Mouse (Mus musculus) liver (tissue): ENCODE data around the gene Zbtb25.

ENCODE experiments used
- DNase-seq: peaks from one replicate; pipeline ENCODE4 v3.0.0-alpha.2; 2020; ENCODE audit warnings: mixed read lengths

Gene Zbtb25

DNA sequence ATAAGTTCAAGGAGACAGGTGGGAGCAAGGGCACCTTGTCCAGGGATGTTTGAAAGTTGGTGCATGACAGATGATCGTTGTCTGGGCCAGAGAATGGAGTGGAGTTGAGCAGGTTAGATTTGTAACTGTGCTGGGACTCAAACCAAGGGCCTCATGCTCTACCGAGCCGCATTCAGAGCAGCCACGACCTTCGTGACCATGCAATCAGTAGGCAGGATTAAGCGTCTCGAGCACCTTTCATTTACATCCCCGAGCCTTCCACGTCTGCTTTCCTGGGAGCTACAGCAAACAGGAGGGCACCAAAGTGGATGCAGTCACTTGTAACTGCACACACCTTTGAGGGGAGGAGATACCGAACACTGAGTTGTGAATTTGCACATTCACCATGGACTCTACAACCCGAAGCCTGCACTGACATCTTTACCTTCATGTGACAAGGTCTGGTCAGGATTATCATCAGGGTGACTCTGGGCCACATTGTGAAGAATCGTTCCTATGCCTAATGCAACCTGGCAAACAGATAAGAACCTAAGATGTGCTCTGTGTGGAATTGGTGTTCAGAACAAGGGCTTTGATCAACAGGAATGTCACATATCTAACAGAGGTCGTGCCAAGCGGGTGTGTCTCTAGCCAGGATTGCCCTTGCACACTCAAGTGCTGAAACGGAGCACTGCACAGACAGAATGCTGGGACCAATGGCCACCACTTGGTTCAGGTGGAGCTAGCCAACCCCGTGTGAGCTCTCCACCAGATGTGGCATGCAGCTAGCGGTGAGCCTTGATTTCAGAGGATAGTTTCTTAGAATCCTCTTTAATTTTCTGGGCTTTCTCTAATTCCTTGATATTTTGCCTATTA lies 33.1 kb downstream of the Zbtb25 start:
- no peak for DNase-seq

DNA sequence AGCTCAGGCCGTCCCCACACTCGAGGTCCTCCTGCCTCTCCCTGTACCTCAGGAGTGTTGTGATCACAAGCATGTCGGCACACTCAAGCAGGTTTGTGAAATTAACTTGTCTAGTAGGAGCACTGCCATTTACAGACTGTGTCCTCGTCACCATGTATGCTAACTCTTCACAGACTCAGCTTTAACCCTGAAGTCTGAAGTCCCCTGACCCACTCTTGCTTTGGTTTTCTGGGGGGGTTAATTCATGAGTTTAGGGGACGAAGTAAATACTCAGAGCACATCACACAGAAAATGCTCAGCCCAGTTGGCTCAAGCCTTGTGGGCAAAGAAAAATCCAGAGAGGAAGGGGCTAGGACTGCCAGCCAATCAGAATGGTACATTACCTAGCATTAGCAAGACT lies 33.8 kb downstream of the Zbtb25 start:
- DNase-seq: no peak

DNA sequence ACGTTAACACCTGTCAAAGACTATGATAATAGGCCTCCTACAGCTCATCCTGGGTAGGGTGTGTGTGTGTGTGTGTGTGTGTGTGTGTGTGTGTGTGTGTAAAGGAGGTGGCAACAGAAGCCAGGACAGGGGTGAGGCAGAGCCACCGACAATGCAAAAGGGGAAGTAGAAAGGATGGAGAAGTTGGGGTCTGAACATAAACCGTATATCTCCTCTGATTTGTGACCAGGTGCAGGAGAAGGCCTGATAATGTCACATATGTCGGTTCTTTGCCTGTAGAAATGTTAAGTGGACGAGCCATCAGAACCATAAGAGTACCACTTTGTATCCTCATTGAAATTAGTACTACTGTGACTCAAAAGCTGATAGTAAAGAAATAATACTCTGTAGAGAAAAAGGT lies 35.7 kb downstream of the Zbtb25 start:
- DNase-seq: no peak

DNA sequence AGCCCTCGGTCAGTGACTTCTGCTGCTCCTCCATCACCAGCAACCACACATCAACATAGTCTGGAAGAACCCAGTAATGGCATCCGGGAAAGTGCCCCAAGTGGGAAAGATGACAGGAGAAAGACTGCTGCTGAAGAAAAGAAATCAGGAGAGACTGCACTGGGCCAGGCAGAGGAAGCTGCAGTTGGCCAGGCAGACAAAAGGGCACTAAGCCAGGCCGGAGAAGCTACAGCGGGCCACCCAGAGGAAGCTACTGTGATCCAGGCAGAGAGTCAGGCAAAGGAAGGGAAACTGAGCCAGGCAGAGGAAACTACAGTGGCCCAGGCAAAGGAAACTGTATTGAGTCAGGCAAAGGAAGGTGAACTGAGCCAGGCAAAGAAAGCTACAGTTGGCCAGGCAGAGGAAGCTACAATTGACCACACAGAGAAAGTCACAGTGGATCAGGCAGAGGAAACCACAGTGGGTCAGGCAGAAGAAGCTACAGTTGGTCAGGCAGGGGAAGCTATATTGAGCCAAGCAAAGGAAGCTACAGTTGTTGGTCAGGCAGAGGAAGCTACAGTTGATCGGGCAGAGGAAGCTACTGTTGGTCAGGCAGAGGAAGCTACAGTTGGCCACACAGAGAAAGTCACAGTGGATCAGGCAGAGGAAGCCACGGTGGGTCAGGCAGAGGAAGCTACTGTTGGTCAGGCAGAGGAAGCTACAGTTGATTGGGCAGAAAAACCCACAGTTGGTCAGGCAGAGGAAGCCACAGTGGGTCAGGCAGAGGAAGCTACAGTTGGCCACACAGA lies 40.6 kb downstream of the Zbtb25 start:
- no peak for DNase-seq

DNA sequence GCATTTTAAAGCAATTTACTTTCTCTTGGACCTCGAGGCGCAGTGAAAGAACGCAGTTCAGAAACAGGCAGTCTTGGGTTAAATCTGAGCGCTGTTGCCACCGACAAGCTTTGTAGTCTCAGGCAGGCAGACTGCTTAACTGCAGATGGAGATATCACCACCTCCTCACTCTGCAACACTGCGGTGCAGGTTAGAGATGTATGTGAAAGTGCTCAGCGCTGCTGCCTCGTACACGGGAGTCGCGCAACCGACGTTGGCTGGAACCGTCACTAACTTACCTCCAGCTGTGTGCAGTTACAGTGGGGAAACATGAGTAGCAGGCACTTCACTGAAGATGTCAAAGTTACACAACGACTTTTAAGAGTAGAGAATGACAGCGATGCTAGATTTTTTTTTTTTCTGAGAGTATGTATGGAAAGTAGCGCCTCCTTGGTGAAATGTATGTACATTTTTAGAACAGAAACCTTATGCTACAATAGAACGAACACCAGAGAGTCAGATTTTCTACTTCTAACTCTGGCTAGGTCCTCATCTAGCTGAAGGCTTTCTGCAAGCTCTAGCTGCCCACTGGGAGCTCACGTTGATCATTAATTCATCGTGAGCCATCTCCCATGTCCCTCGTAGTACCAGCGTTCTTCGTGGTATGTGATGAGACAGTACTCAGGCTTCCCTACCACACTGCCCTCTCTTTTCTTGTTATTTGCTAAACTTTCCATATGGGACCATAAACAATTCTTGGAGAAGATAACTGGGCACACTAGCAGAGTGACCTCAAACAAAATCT lies 42.8 kb downstream of the Zbtb25 start:
- no peak for DNase-seq

DNA sequence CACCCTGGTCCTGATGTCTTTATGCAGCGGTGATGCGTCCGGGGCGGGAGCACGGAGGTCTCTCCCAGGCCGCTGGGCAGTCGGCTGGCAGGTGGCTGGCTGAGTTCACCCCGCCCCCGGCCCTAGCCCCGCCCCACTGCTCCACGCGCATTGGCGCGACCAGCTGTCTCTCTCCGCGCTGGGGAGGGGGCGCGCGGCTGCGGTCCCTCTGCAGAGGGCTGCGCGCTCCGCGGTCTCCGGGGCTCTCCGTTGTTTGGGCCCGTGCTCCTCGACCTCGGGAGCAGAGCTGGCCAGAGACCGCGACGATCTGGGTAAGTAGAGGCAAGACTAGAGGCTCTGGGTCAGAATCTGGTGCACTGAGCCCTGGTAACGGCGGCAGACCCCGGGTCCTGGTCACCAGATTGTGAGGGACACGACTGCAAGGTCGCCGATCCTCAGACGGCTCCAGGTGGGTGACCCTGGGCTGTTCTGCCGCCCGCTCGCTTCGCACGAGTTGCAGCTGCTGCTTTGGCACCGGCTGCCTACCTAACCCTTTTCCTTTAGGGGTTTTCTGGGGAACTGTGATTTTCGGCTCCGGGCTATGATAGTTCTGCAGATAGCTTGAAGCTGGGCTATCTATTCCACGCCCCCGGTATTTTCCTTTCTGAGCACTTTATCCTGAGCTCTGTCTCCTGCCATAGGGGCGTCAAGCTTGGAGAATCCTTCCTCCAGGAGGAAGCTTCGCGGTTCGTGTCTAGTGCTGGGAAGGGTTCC lies 44.5 kb downstream of the Zbtb25 start, which contains the start of gene Akap5:
TSS of gene Akap5 (plus strand) at position 213 of the 753 bp plus-strand sequence.
- peak; percentile 76 for DNase-seq

DNA sequence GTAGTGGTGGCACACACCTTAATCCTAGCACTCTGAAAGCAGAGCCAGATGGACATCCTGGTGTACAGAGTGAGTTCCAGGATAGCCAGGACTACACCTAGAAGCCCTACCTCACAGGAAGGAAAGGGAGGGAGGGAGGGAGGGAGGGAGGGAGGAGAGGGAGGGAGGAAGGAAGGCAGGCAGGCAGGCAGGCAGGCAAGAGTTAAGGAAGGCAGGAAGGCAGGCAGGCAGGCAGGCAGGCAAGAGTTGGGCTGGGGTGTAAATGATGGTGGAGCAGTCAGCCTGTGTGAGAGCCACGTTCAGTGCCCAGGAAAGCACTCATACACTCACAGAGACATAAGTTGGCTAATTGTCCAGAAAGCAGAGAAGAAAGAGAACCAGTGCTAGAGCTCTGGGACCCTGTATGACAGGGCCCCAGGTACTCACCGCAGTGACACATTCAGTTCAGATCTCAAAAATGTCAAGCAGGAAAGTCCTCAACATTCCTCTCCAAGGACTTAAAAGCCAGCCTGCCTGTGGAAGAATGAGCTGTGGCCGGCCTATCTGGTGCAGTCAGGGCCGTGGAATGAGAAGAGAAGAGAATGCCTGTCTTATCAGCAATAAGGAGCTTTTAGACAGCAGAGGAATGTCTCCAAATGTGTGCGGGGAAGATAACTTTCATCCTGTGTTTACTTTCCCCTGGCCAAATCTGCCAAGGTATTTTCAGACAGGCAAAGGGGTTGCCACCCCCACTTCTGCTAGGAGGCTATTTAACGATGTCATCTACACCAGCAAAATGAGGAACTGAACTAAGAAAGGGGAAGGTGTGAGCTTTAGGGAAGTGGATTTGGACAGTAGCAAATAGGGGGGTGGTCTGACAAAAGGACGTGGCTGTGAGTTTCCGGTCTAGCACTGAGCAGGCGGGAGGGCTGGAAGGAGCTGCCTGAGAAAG lies 50.9 kb downstream of the Zbtb25 start:
- peak; percentile 69 for DNase-seq

DNA sequence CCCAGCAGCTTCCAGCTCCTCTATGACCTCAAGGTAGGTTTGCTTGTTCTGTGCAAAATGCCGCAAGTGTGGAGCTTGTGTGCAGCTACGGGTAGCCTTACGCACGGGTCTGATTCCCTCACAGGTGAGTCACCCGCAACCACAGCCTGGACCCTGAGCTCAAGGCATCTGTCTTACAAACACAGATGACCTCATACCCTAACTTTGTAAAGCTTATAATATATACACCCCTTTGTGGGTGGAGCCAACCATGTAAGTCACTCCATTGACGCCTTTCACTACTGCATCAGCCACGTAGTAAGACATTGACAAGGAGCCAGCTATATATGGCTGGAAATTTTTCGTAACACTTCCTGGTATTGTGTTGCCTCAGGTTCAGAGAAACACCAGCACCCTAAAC lies 57.5 kb downstream of the Zbtb25 start:
- DNase-seq: no peak

DNA sequence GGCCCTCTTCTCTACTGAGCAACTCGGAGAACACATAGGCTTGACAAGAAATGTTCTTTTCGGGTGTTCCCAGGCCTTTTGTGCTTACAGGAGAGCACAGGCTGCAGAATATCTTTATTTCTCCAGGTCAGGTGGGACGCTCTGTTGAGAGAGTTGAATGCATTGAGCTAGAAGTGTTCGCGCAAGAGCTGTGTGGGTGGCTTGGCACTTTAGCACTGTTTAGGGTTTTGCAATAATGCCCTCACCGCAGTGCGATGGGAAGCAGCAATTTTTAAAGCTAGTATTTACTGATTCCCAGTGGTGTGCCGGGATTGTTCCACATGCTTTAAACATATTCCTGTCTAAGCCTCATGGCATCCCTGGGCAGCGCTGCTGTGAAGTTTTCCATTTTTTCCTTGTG lies 58.2 kb downstream of the Zbtb25 start:
- no peak for DNase-seq

DNA sequence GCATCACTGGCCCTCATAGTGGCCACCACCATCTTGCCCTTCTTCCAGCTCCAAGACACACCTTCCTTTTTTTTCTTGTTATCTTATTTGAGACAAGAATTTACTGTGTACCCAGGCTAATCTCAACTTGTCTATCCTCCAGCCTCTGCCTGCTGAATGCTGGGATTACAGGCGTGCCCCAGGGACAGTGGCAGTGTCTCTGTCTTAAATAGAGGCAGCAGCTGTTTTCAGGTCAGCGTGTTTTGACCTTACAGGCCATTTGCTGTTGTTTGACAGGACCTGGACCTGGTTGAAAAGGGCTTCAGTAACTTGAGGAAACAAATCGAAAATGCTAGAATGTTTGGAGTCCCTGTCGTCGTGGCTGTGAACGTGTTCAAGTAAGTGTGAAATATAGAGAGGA lies 58.8 kb downstream of the Zbtb25 start:
- DNase-seq: no peak

DNA sequence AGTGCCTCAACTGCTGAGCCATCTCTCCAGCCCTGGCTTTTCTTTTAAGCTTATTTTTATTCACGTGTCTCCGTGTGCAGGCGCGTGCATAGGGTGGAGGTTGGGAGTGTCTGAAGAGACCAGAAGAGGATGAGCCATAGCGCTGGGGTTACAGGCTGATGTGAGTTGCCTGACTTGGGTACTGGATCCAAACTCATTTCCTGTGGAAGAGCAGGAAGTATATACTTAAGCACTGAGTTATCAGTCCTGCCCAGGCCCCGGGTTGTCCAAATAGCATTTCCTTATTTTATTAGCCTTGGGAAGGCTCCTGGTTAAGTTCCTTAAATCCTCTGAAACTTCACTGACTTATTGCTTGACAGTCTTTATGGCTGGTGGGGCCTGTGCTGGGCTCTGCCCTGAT lies 59.4 kb downstream of the Zbtb25 start:
- no peak for DNase-seq

DNA sequence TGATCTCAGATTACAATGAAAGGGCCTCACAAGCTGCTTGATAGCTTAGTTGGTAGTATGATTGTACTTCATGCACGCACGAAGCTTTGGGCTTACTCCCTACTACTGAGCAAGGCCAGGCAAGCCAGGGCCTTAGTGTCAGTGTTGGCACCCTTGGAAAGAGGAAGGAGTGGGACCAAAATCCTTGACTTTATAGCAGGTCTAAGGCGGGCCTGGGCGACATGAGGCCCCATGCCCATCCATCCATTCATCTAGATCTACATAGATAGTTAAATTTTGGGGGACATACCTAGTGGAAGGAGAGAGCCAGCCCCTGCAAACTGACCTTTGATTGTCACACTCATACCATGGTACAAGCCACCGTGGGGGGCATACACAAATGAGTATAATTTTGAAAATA lies 61.0 kb downstream of the Zbtb25 start:
- no peak for DNase-seq

DNA sequence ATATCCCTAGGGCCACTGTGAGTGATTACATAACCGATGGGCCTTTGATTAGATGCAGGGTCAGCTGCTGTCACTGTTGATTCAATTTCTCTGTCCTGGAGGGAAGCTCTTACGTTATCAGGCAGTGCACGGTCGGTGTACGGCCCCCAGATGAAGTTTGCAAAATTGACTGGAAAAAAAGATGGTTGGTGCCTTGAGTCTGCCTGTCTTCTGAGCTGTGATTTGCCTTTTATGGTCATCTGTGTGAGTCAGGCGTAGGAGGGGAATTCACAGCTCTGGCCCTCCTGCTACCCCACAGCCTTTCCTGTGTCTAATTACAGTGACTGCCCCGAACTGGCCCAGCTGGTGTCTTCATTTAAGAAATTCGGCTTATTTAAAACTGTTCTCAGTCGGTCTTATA lies 61.4 kb downstream of the Zbtb25 start:
- DNase-seq: peak; percentile 19

DNA sequence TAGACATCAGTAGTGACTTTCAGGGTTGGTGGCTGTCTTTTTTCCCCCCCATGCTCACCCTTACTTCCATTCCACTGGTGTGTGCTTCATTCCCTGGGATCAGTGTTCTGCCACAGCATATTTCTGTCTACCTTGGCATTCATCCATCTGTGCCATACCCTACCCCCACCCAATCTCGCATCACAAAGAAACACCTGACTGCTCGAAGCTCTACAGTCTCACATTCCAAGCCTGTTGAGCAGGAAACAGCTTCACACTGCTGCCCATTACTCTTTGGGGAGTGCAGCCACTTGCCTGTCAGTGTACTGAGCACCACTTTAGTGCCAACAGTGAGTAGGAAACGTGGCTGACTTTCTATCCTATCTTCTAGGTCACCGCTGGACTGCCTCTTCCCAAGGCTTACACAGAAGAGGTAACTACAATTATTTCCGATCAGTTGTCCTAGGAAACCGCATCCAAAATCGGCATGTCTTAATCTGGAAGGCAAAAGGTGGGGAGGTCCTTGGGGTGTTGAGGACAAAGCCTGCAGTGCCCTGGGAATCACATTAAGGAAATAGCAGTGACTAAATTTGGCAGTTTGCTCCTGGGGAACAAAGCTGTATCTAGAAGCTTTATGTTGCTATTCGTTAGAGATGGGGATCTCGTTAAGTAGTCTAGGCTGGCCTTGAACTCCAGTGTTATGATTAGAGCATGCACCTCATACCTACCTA lies 62.4 kb downstream of the Zbtb25 start:
- no peak for DNase-seq

DNA sequence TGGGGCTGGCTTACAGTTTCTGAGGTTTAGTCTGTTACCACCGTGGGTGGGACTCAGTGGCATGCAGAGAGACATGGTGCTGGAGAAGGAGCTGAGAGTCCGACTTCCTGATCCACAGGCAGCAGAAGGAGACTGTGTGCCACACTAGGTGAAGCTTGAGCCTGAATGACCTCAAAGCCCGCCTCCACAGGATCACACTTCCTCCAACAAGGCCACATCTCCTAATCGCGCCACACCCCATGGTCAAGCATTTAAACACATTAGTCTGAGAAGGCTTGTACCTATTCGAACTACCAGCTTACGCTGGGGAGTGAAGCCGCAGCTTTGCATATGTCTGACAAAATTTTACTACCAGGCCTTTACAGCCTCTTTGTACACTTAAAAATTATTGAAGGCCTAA lies 64.3 kb downstream of the Zbtb25 start:
- no peak for DNase-seq

DNA sequence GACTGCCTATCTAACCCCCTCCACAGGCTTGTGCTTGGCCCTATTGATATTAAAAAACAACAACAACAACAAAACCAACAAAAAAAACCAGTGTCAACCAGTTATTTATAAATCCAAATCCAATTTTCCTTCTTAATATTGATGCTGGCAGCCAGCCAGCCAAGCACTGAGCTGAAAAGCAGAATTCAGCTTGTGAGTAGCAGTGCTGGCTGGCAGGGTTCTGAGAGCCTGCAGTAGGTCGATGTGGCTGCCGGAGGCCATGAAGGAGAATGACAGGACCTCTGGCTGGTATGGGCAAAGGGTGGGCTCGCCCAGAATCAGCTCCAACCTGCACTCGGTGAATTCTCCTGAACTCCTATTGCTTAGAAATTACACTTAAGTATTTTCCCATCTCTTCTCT lies 65.2 kb downstream of the Zbtb25 start:
- DNase-seq: no peak

DNA sequence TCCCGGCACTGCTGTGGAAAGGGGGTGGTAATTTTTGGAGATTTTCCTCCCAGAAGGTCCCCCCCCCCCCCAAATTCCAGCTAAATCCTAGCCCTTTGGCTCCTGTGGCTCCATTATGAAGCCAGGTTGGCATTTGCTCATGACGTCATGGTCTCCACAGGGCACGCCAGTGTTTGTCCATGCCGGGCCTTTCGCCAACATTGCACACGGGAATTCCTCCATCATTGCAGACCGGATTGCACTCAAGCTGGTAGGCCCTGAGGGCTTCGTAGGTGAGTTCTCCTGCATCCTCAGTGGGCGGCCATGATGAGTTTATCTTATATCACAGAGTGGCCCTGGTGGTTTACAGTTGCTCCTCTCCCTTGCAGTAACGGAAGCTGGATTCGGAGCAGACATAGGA lies 65.9 kb downstream of the Zbtb25 start:
- no peak for DNase-seq

DNA sequence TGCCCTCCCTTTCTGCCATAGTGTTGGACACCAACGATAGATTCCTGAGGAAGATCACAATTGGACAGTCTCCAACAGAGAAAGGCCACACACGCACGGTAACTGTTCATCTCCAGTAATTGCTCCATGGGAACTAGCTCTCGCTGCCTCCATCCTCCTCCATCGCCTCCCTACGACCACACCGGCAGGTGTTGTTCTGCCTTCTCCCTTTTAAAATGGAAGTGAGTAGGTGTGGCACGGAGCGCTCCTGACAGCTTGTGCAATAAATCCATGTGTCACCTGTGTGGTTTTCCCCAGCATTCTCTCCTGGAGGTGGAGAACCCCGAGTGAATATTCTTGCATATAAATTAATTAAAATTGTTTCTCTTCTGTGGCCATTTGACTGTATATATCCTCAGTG lies 69.0 kb downstream of the Zbtb25 start:
- DNase-seq: no peak

DNA sequence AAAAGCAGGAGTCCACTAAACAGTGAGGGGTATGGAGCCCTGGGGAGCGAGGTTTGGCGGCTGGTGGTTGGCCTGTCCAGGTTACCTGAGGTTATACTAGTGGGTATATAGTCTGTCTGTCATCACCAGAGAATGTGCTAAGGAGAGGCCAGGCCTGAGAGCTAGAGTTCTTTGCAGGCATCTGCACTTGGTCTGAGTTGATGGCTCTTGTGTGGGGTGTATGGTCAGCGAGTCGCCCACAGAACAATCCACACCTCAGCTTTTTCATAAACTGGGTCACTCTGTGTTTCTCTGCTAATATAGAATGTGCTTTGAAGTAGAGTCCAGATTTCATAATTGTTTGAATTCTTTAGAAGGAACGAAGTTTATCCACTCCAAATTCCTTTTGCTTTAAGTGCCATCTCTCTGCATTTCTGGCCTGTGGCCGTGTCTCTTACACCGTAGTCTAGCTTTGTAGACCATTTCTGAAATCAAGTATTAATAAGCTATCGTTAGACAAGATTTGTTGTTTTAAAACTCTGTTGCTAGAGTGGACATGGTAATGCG lies 70.0 kb downstream of the Zbtb25 start:
- DNase-seq: no peak

DNA sequence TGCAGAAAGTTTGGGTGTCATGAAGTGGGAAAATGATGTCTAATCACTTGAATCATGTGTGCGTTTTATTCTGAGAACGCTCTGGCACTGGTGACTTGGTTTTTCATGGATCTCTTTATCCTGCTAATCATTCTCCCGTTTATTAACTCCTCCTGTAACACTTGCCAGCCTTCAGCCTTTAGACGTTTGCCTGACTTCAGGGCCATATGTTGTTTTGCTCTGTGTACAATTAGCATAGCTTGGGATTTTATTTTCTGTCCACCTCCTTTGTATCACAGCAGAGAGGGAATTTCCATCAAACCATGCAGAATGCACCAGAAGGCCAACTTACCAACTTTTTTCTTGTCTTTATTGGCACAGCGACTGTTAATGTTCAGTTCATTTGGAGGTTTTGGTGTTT lies 71.6 kb downstream of the Zbtb25 start:
- DNase-seq: no peak
